Mouse (Mus musculus): ENCODE measurements at regions not wholly inside any gene's neighbourhood (a gene's known extent, or its start where the extent isn't known, plus 50 kb on each side); places are given as distances from the start of the nearest gene placed in this dataset.

DNA sequence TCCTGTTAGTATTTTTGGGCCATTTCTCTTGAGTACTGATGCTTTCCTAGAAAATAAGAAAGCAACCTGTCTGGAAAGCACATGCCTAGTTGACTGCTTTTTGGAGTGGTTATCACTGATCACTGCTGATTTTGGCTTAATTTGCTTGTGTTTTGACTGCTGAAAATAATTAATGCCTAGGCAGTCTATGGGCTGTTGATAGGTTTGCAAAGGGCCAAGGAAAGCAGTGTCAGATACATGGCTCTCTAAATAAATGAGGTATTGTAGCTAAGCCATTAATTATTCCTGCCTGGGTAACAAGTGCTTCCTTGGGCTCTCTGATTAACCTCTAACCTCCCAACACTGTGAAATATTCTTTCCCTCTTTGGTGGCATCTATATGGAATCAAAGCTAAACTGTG, 145.1 kb upstream of the Htr2a start:
- TF ChIP-seq CTCF (IDR thresholded peaks at IDR 0.05; ENCODE audit: low read depth, low read length) (no peak), POLR2A (IDR thresholded peaks at IDR 0.05; ENCODE audit: extremely low read depth, insufficient read depth, low read length) (no peak)
